Mouse (Mus musculus): ENCODE data around the gene Ralgps1. TPM values are rescaled to one million over a fixed set of nuclear protein-coding genes. Genes with fewer than 3 reads are reported as not detected.

Ralgps1 gene
- polyA plus RNA-seq, 1 experiment from 2014 or later = 50.4 TPM

- H3K27me3 ChIP-seq (replicated peaks; ENCODE audit: control insufficient read depth, insufficient read depth, low read length) = no peaks in the 10 kb centered on the region
- no peak overlapping the region for H3K4me3 ChIP-seq (replicated peaks; ENCODE audit: low read length)
- no peak for ATAC-seq
- H3K4me2 ChIP-seq (ENCODE audit: low read length) = no peak overlapping the region
- H3K9ac ChIP-seq (replicated peaks; ENCODE audit: low read depth, low read length) = no peak overlapping the region
- H3K36me3 ChIP-seq (ENCODE audit: control insufficient read depth, insufficient read depth) = peaks cover 3% of the 10 kb centered on the region; the same call in 1 of the 2 replicates
- H3K4me1 ChIP-seq (replicated peaks; ENCODE audit: control insufficient read depth, insufficient read depth, low read length) = peaks cover 25% of the 10 kb centered on the region
- no peaks in the 10 kb centered on the region for H3K9me3 ChIP-seq (ENCODE audit: control insufficient read depth, low read length)
- 90% methylated on average over 12 of the region's 12 CpGs for WGBS
- no peak overlapping the region for H3K27ac ChIP-seq (ENCODE audit: low read length)
Observed at GRCm38 (mm10) chr2:33177443-33178242, 193.6 kb downstream of the Ralgps1 start.

GRCm38 (mm10) chr2:33176921-33177320, 194.4 kb downstream of the Ralgps1 start:
- H3K4me1 ChIP-seq (replicated peaks; ENCODE audit: control insufficient read depth, insufficient read depth, low read length) = peaks cover 25% of the 10 kb centered on the region
- H3K27me3 ChIP-seq (replicated peaks; ENCODE audit: control insufficient read depth, insufficient read depth, low read length) = no peaks in the 10 kb centered on the region
- H3K9me3 ChIP-seq (ENCODE audit: control insufficient read depth, low read length) = no peaks in the 10 kb centered on the region
- no peak overlapping the region for H3K4me3 ChIP-seq (replicated peaks; ENCODE audit: low read length)
- WGBS = 56% methylated on average over 2 of the region's 2 CpGs
- H3K27ac ChIP-seq (ENCODE audit: low read length) = no peak overlapping the region
- peaks cover 8% of the 10 kb centered on the region for H3K36me3 ChIP-seq (ENCODE audit: control insufficient read depth, insufficient read depth)
- no peak for ATAC-seq
- no peak overlapping the region for H3K4me2 ChIP-seq (ENCODE audit: low read length)
- H3K9ac ChIP-seq (replicated peaks; ENCODE audit: low read depth, low read length) = no peak overlapping the region

- no peak overlapping the region for H3K4me3 ChIP-seq (replicated peaks; ENCODE audit: low read length)
- H3K27me3 ChIP-seq (replicated peaks; ENCODE audit: control insufficient read depth, insufficient read depth, low read length) = no peaks in the 10 kb centered on the region
- no peak overlapping the region for H3K27ac ChIP-seq (ENCODE audit: low read length)
- peaks cover 25% of the 10 kb centered on the region for H3K4me1 ChIP-seq (replicated peaks; ENCODE audit: control insufficient read depth, insufficient read depth, low read length)
- WGBS = 43% methylated on average over 7 of the region's 7 CpGs
- peaks cover 8% of the 10 kb centered on the region for H3K36me3 ChIP-seq (ENCODE audit: control insufficient read depth, insufficient read depth)
- no peak overlapping the region for H3K9ac ChIP-seq (replicated peaks; ENCODE audit: low read depth, low read length)
- no peak overlapping the region for H3K4me2 ChIP-seq (ENCODE audit: low read length)
- ATAC-seq = no peak
- no peaks in the 10 kb centered on the region for H3K9me3 ChIP-seq (ENCODE audit: control insufficient read depth, low read length)
Observed at GRCm38 (mm10) chr2:33176516-33176915, 194.8 kb downstream of the Ralgps1 start.

- WGBS = 86% methylated on average over 7 of the region's 7 CpGs
- no peak overlapping the region for H3K4me3 ChIP-seq (replicated peaks; ENCODE audit: low read length)
- peaks cover 12% of the 10 kb centered on the region for H3K4me1 ChIP-seq (replicated peaks; ENCODE audit: control insufficient read depth, insufficient read depth, low read length)
- ATAC-seq = no peak
- no peak overlapping the region for H3K27ac ChIP-seq (ENCODE audit: low read length)
- H3K4me2 ChIP-seq (ENCODE audit: low read length) = no peak overlapping the region
- no peaks in the 10 kb centered on the region for H3K27me3 ChIP-seq (replicated peaks; ENCODE audit: control insufficient read depth, insufficient read depth, low read length)
- peaks cover 11% of the 10 kb centered on the region for H3K36me3 ChIP-seq (ENCODE audit: control insufficient read depth, insufficient read depth)
- H3K9me3 ChIP-seq (ENCODE audit: control insufficient read depth, low read length) = no peaks in the 10 kb centered on the region
- H3K9ac ChIP-seq (replicated peaks; ENCODE audit: low read depth, low read length) = no peak overlapping the region
Observed at GRCm38 (mm10) chr2:33173686-33174085, 197.6 kb downstream of the Ralgps1 start.

- WGBS = 83% methylated on average over 10 of the region's 10 CpGs
- no peaks in the 10 kb centered on the region for H3K27me3 ChIP-seq (replicated peaks; ENCODE audit: control insufficient read depth, insufficient read depth, low read length)
- no peak overlapping the region for H3K27ac ChIP-seq (ENCODE audit: low read length)
- H3K9ac ChIP-seq (replicated peaks; ENCODE audit: low read depth, low read length) = no peak overlapping the region
- no peaks in the 10 kb centered on the region for H3K9me3 ChIP-seq (ENCODE audit: control insufficient read depth, low read length)
- H3K4me3 ChIP-seq (replicated peaks; ENCODE audit: low read length) = no peak overlapping the region
- peaks cover 11% of the 10 kb centered on the region for H3K36me3 ChIP-seq (ENCODE audit: control insufficient read depth, insufficient read depth)
- no peak overlapping the region for H3K4me2 ChIP-seq (ENCODE audit: low read length)
- peaks cover 8% of the 10 kb centered on the region for H3K4me1 ChIP-seq (replicated peaks; ENCODE audit: control insufficient read depth, insufficient read depth, low read length)
- no peak for ATAC-seq
Observed at GRCm38 (mm10) chr2:33173126-33173525, 198.2 kb downstream of the Ralgps1 start.

- no peak overlapping the region for H3K4me2 ChIP-seq (ENCODE audit: low read length)
- H3K27ac ChIP-seq (ENCODE audit: low read length) = 0 out of 2 replicates have a peak overlapping the region, but pooled peaks have one; percentile 1
- H3K4me3 ChIP-seq (replicated peaks; ENCODE audit: low read length) = no peak overlapping the region
- no peaks in the 10 kb centered on the region for H3K27me3 ChIP-seq (replicated peaks; ENCODE audit: control insufficient read depth, insufficient read depth, low read length)
- peak; percentile 62 for ATAC-seq
- no peak overlapping the region for H3K9ac ChIP-seq (replicated peaks; ENCODE audit: low read depth, low read length)
- peaks cover 8% of the 10 kb centered on the region for H3K4me1 ChIP-seq (replicated peaks; ENCODE audit: control insufficient read depth, insufficient read depth, low read length)
- 18% methylated on average over 10 of the region's 10 CpGs for WGBS
- H3K36me3 ChIP-seq (ENCODE audit: control insufficient read depth, insufficient read depth) = peaks cover 11% of the 10 kb centered on the region
- H3K9me3 ChIP-seq (ENCODE audit: control insufficient read depth, low read length) = no peaks in the 10 kb centered on the region
Observed at GRCm38 (mm10) chr2:33170777-33171565, 200.3 kb downstream of the Ralgps1 start.

GRCm38 (mm10) chr2:33169445-33169844, 201.8 kb downstream of the Ralgps1 start:
- H3K4me3 ChIP-seq (replicated peaks; ENCODE audit: low read length) = no peak overlapping the region
- 89% methylated on average over 6 of the region's 6 CpGs for WGBS
- no peak for ATAC-seq
- peaks cover 11% of the 10 kb centered on the region for H3K36me3 ChIP-seq (ENCODE audit: control insufficient read depth, insufficient read depth)
- no peak overlapping the region for H3K9ac ChIP-seq (replicated peaks; ENCODE audit: low read depth, low read length)
- no peak overlapping the region for H3K4me2 ChIP-seq (ENCODE audit: low read length)
- no peaks in the 10 kb centered on the region for H3K27me3 ChIP-seq (replicated peaks; ENCODE audit: control insufficient read depth, insufficient read depth, low read length)
- no peaks in the 10 kb centered on the region for H3K9me3 ChIP-seq (ENCODE audit: control insufficient read depth, low read length)
- H3K4me1 ChIP-seq (replicated peaks; ENCODE audit: control insufficient read depth, insufficient read depth, low read length) = peaks cover 11% of the 10 kb centered on the region
- no peak overlapping the region for H3K27ac ChIP-seq (ENCODE audit: low read length)

GRCm38 (mm10) chr2:33167060-33167459, 204.2 kb downstream of the Ralgps1 start:
- WGBS = 93% methylated on average over 3 of the region's 3 CpGs
- Histone ChIP-seq H3K36me3 (ENCODE audit: control insufficient read depth, insufficient read depth) (peaks cover 4% of the 10 kb centered on the region), H3K4me1 (replicated peaks; ENCODE audit: control insufficient read depth, insufficient read depth, low read length) (peaks cover 11% of the 10 kb centered on the region), H3K4me3 (replicated peaks; ENCODE audit: low read length) (no peak overlapping the region), H3K9me3 (ENCODE audit: control insufficient read depth, low read length) (no peaks in the 10 kb centered on the region), H3K9ac (replicated peaks; ENCODE audit: low read depth, low read length) (no peak overlapping the region), H3K27ac (ENCODE audit: low read length) (no peak overlapping the region), H3K4me2 (ENCODE audit: low read length) (no peak overlapping the region), H3K27me3 (replicated peaks; ENCODE audit: control insufficient read depth, insufficient read depth, low read length) (no peaks in the 10 kb centered on the region)
- no peak for ATAC-seq

- Histone ChIP-seq H3K9me3 (ENCODE audit: control insufficient read depth, low read length) (no peaks in the 10 kb centered on the region), H3K27me3 (replicated peaks; ENCODE audit: control insufficient read depth, insufficient read depth, low read length) (no peaks in the 10 kb centered on the region), H3K4me3 (replicated peaks; ENCODE audit: low read length) (no peak overlapping the region), H3K36me3 (ENCODE audit: control insufficient read depth, insufficient read depth) (peaks cover 3% of the 10 kb centered on the region; the same call in 1 of the 2 replicates), H3K27ac (ENCODE audit: low read length) (no peak overlapping the region), H3K4me2 (ENCODE audit: low read length) (no peak overlapping the region), H3K4me1 (replicated peaks; ENCODE audit: control insufficient read depth, insufficient read depth, low read length) (peaks cover 7% of the 10 kb centered on the region), H3K9ac (replicated peaks; ENCODE audit: low read depth, low read length) (no peak overlapping the region)
- ATAC-seq = no peak
- 68% methylated on average over 7 of the region's 7 CpGs for WGBS
Observed at GRCm38 (mm10) chr2:33165710-33166374, 205.4 kb downstream of the Ralgps1 start.

All from forebrain, embryonic 16.5 days (tissue).